ENCODE assay signal across 11 mouse cellular contexts in the genomic region with DNA sequence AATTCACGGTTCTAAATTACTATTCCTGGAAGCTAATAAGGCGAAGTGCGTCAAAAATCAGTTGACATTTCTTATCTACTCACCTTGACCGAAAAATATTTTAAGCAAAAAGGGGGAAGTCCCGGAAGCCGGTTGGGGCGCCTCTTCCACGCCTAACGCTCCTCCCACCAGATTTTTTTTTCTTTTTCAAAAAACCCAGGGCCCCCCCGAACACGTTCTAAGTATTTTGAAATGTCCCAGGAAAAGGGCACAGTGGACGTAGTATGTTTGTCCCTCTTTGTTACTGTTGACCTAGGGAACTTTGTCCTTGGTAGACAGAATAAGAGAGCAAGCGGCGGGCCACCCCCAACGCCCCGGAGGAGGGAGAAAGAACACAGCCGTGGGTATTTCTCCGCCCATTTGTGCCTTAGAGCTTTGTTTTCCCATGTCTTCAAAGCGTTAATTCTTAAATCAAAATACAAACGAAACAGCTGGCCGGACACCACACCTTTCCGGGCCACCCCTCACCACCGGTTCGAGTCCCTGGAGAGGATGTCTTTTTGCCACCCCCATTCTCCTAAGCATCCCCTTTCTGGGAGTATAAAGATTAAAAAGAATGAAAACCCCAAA. TPM values are rescaled to one million over a fixed set of nuclear protein-coding genes. Genes with fewer than 3 reads are reported as not detected.
DNase-seq lines count a peak whose midpoint lies in the region; ATAC-seq lines count a peak whose summit lies in the region.
"Had no signal": no experiment of that assay in that cellular context is flagged by ENCODE, and none has a peak within 500 bp of the region (broad histone marks: within the 10 kb centered on the region; RNA-seq: fewer than 3 reads in every experiment).

No protein-coding gene starts in this region.

- H3K4me2 ChIP-seq in forebrain, embryonic 16.5 days (ENCODE audit: low read length): peak overlapping the region; percentile 30
- peak overlapping the region; percentile 64 for H3K4me2 ChIP-seq in neural tube, embryonic 13.5 days
- H3K4me2 ChIP-seq: heart, embryonic 13.5 days; lung, embryonic 14.5 days had no signal

- H3K27ac ChIP-seq in forebrain, embryonic 16.5 days (ENCODE audit: low read length): peak overlapping the region; percentile 61
- H3K27ac ChIP-seq in neural tube, embryonic 13.5 days (replicated peaks): peak overlapping the region; percentile 94
- H3K27ac ChIP-seq: heart, embryonic 13.5 days had no signal

- peak; percentile 50 for ATAC-seq in CD4-positive, CD25-positive, alpha-beta regulatory T cell, adult 4 months
- no peak for ATAC-seq in forebrain, embryonic 16.5 days
- ATAC-seq in neural tube, embryonic 13.5 days (ENCODE audit: low read depth): no peak
- ATAC-seq in megakaryocyte progenitor cell, adult 5-6 weeks (replicated peaks; ENCODE audit: poor library complexity): no peak

- peaks cover 24% of the 10 kb centered on the region for H3K4me1 ChIP-seq in forebrain, embryonic 16.5 days (replicated peaks; ENCODE audit: control insufficient read depth, insufficient read depth, low read length)
- H3K4me1 ChIP-seq in neural tube, embryonic 13.5 days (replicated peaks): peaks cover 39% of the 10 kb centered on the region

- no peaks in the 10 kb centered on the region for H3K36me3 ChIP-seq in forebrain, embryonic 16.5 days (ENCODE audit: control insufficient read depth, insufficient read depth)
- no peaks in the 10 kb centered on the region for H3K36me3 ChIP-seq in neural tube, embryonic 13.5 days
- H3K36me3 ChIP-seq: heart, embryonic 13.5 days had no signal

- 13% methylated on average over 24 of the region's 24 CpGs for WGBS in forebrain, embryonic 16.5 days
- 9% methylated on average over 24 of the region's 24 CpGs for WGBS in neural tube, embryonic 13.5 days

- peaks cover 17% of the 10 kb centered on the region for H3K27me3 ChIP-seq in forebrain, embryonic 16.5 days (replicated peaks; ENCODE audit: control insufficient read depth, insufficient read depth, low read length)
- peaks cover 53% of the 10 kb centered on the region for H3K27me3 ChIP-seq in neural tube, embryonic 13.5 days

- H3K4me3 ChIP-seq in forebrain, embryonic 16.5 days (replicated peaks; ENCODE audit: low read length): peak overlapping the region; percentile 15
- peak overlapping the region; percentile 32 for H3K4me3 ChIP-seq in neural tube, embryonic 13.5 days
- H3K4me3 ChIP-seq: heart, embryonic 13.5 days had no signal

- DNase-seq in heart, adult 11 months: peak; percentile 61
- DNase-seq in heart, adult 9 months (ENCODE audit: low spot score in 2 of 2): no peak
- no peak for DNase-seq in thymus, postnatal 14 days
- no peak for DNase-seq in cerebellum, postnatal 36 days

- H3K9me3 ChIP-seq in forebrain, embryonic 16.5 days (ENCODE audit: control insufficient read depth, low read length): no peaks in the 10 kb centered on the region
- no peaks in the 10 kb centered on the region for H3K9me3 ChIP-seq in neural tube, embryonic 13.5 days
- H3K9me3 ChIP-seq: heart, embryonic 13.5 days had no signal

- no peak overlapping the region for H3K9ac ChIP-seq in forebrain, embryonic 16.5 days (replicated peaks; ENCODE audit: low read depth, low read length)
- peak overlapping the region; percentile 82 for H3K9ac ChIP-seq in neural tube, embryonic 13.5 days
- H3K9ac ChIP-seq: heart, embryonic 13.5 days; lung, embryonic 14.5 days had no signal

RNA-seq across cellular contexts. Expression of a gene that starts 6.1 kb away (rescaled TPM):
- polyA plus RNA-seq in CD4-positive, CD25-positive, alpha-beta regulatory T cell, adult 4 months (2017; shearing (Covaris generic)): under 1 TPM in 1 of 2 experiments, not detected in 1; 0.33 TPM
- polyA plus RNA-seq in forebrain, embryonic 16.5 days (2015; fragmentation: Nextera tagmentation; extraction: Ambion mirVana): 77.5 and 96.0 TPM in 2 replicates
- 36.6 and 36.9 TPM in 2 replicates for polyA plus RNA-seq in neural tube, embryonic 13.5 days (2015; fragmentation: Nextera tagmentation; extraction: Ambion mirVana)
- total RNA-seq in megakaryocyte progenitor cell, adult 5-6 weeks (2015): not detected in 2 replicates
- total RNA-seq in megakaryocyte progenitor cell, adult 5-6 weeks (2017): not detected in 2 replicates
- total RNA-seq: MEL had no signal

RNA-seq across cellular contexts. Expression of a gene that starts 50.3 kb away (rescaled TPM):
- polyA plus RNA-seq in CD4-positive, CD25-positive, alpha-beta regulatory T cell, adult 4 months (2017; shearing (Covaris generic)): not detected
- 1.3 and 2.6 TPM in 2 replicates for polyA plus RNA-seq in forebrain, embryonic 16.5 days (2015; fragmentation: Nextera tagmentation; extraction: Ambion mirVana)
- 0.68 and 0.80 TPM in 2 replicates for polyA plus RNA-seq in neural tube, embryonic 13.5 days (2015; fragmentation: Nextera tagmentation; extraction: Ambion mirVana)
- total RNA-seq in megakaryocyte progenitor cell, adult 5-6 weeks (2015): not detected in 2 replicates
- not detected in 2 replicates for total RNA-seq in megakaryocyte progenitor cell, adult 5-6 weeks (2017)
- total RNA-seq: MEL had no signal

Comparison
In these comparisons a context has a peak if more than half of its experiments do, and no peak if none do; other contexts are left out.
1. RNA of a gene that starts 6.1 kb away (polyA plus RNA-seq): 77.5 to 96.0 TPM in forebrain, embryonic 16.5 days and 36.6 to 36.9 TPM in neural tube, embryonic 13.5 days; 0.33 TPM in CD4-positive, CD25-positive, alpha-beta regulatory T cell, adult 4 months; every median in the first group is over 10 times any median in the second.